Mouse (Mus musculus) bone marrow macrophage, adult 2 months (primary cell): ENCODE data around the gene Kdm1b.

Source experiments
- CTCF ChIP-seq: IDR thresholded peaks from 2 replicates; pipeline ENCODE4 v1.5.1; 2012; ENCODE audit warnings: low read depth, mild to moderate bottlenecking, low read length, moderate library complexity
- POLR2A ChIP-seq: IDR thresholded peaks from 2 replicates; pipeline ENCODE4 v1.6.1; 2012; ENCODE audit warnings: mild to moderate bottlenecking, low read depth, low read length, borderline replicate concordance

DNA sequence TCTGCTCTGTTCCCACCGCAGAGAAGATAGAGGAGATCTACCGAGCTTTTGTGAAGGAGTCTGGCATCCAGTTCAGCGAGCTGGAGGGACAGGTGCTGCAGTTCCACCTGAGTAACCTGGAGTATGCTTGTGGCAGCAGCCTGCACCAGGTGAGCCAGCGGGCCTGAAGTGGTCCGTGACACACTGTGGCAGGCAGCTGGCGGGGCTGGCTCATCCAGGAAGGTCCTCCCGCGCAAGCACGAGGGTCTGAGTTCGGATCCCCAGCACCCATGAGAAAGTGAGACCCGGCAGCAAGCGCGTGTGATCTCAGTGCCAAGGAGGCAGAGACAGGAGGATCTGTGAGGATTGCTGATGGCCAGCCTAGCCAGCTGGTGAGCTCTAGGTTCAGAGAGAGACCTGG, 28.6 kb downstream of the Kdm1b start:
- no peak for TF ChIP-seq CTCF
- TF ChIP-seq POLR2A, result no peak
